Mouse (Mus musculus) heart, postnatal 0 days (tissue): Measurements from ENCODE around the gene Nr2c1.

Experiments used
- CTCF ChIP-seq: IDR thresholded peaks from 2 replicates; pipeline ENCODE4 v1.5.1; 2016; ENCODE audit warnings: antibody characterized with exemption, control low read depth, low read depth
- EP300 ChIP-seq: IDR thresholded peaks from 2 replicates; pipeline ENCODE4 v1.6.1; 2016; ENCODE audit warnings: antibody characterized with exemption, low read depth

- TF ChIP-seq CTCF (peak; percentile 75), EP300 (no peak)
These were observed 31.8 kb upstream of the Nr2c1 start for GRCm38 (mm10) chr10:94115893-94116599.
